Comparison of ENCODE assay signal across 9 mouse cellular contexts in genomic region chr2:181148318-181148955, GRCm38 (mm10). TPM values are rescaled to one million over a fixed set of nuclear protein-coding genes. Genes with fewer than 3 reads are reported as not detected.
DNase-seq lines count a peak whose midpoint lies in the region; ATAC-seq and TF ChIP-seq lines count a peak whose summit lies in the region.
"Had no signal": no experiment of that assay in that cellular context is flagged by ENCODE, and none has a peak within 500 bp of the region (broad histone marks: within the 10 kb centered on the region; RNA-seq: fewer than 3 reads in every experiment).

No protein-coding gene starts in this region.

- TF ChIP-seq POLR2A in ES-Bruce4 (IDR thresholded peaks at IDR 0.05; ENCODE audit: insufficient read depth, low read length), result no peak

- H3K9ac ChIP-seq in heart, embryonic 11.5 days (ENCODE audit: low read depth, low read length), result no peak overlapping the region
- peak overlapping the region; percentile 4 for H3K9ac ChIP-seq in ES-Bruce4 (ENCODE audit: low read depth, poor library complexity, severe bottlenecking)
- peak overlapping the region; percentile 69 for H3K9ac ChIP-seq in forebrain, embryonic 13.5 days
- no peak overlapping the region for H3K9ac ChIP-seq in liver, embryonic 13.5 days

- H3K9me3 ChIP-seq in heart, embryonic 11.5 days (replicated peaks; ENCODE audit: control insufficient read depth, low read length), result no peaks in the 10 kb centered on the region
- no peaks in the 10 kb centered on the region for H3K9me3 ChIP-seq in ES-Bruce4 (replicated peaks; ENCODE audit: control insufficient read depth, insufficient read depth, low read length, poor library complexity, severe bottlenecking)
- H3K9me3 ChIP-seq in forebrain, embryonic 13.5 days (replicated peaks), result no peaks in the 10 kb centered on the region
- H3K9me3 ChIP-seq in liver, embryonic 13.5 days (replicated peaks), result no peaks in the 10 kb centered on the region

- no peak for ATAC-seq in heart, embryonic 11.5 days (replicated peaks; ENCODE audit: insufficient number of reproducible peaks, low FRiP score, low TSS enrichment)
- no peak for ATAC-seq in forebrain, embryonic 13.5 days
- no peak for ATAC-seq in liver, embryonic 13.5 days (ENCODE audit: low read depth)
- no peak for ATAC-seq in activated CD4-positive, CD25-positive, alpha-beta regulatory T cell, adult 4 months
- ATAC-seq in inflammation-experienced regulatory T-cells, adult 6 months, result no peak

- WGBS in heart, embryonic 11.5 days (ENCODE audit: insufficient replicate concordance), result 20% methylated on average over 28 of the region's 31 CpGs
- WGBS in forebrain, embryonic 13.5 days, result 19% methylated on average over 23 of the region's 31 CpGs
- WGBS in liver, embryonic 13.5 days (ENCODE audit: insufficient replicate concordance), result 11% methylated on average over 28 of the region's 31 CpGs

- TF ChIP-seq EP300 in ES-Bruce4 (IDR thresholded peaks at IDR 0.05; ENCODE audit: insufficient read depth, low read depth, low read length), result no peak

- peak overlapping the region; percentile 46 for H3K4me3 ChIP-seq in heart, embryonic 11.5 days (ENCODE audit: low read depth, low read length)
- peak overlapping the region; percentile 58 for H3K4me3 ChIP-seq in ES-Bruce4 (ENCODE audit: low read depth, low read length)
- H3K4me3 ChIP-seq in forebrain, embryonic 13.5 days, result peak overlapping the region; percentile 52
- H3K4me3 ChIP-seq in liver, embryonic 13.5 days (replicated peaks), result 0 out of 2 replicates have a peak overlapping the region, but pooled peaks have one; percentile 45

- H3K27me3 ChIP-seq in heart, embryonic 11.5 days (ENCODE audit: control insufficient read depth, insufficient read depth, low read length), result peaks cover 57% of the 10 kb centered on the region
- H3K27me3 ChIP-seq in ES-Bruce4 (ENCODE audit: control insufficient read depth, insufficient read depth, low read length, poor library complexity, severe bottlenecking), result no peaks in the 10 kb centered on the region; the same call in 1 of the 2 replicates
- peaks cover 48% of the 10 kb centered on the region; the same call in 1 of the 2 replicates for H3K27me3 ChIP-seq in forebrain, embryonic 13.5 days
- H3K27me3 ChIP-seq in liver, embryonic 13.5 days, result peaks cover 79% of the 10 kb centered on the region

- TF ChIP-seq CTCF in ES-Bruce4 (IDR thresholded peaks at IDR 0.05; ENCODE audit: low read depth, low read length), result no peak

- H3K36me3 ChIP-seq in heart, embryonic 11.5 days (ENCODE audit: control insufficient read depth, insufficient read depth, low read length), result no peaks in the 10 kb centered on the region
- H3K36me3 ChIP-seq in ES-Bruce4 (ENCODE audit: control insufficient read depth, insufficient read depth, low read length, poor library complexity, severe bottlenecking), result no peaks in the 10 kb centered on the region
- no peaks in the 10 kb centered on the region for H3K36me3 ChIP-seq in forebrain, embryonic 13.5 days (ENCODE audit: poor library complexity, severe bottlenecking)
- H3K36me3 ChIP-seq in liver, embryonic 13.5 days, result no peaks in the 10 kb centered on the region

- H3K27ac ChIP-seq in heart, embryonic 11.5 days (ENCODE audit: low read depth, low read length), result no peak overlapping the region
- no peak overlapping the region for H3K27ac ChIP-seq in ES-Bruce4 (ENCODE audit: insufficient read depth, low read length)
- no peak overlapping the region for H3K27ac ChIP-seq in forebrain, embryonic 13.5 days
- no peak overlapping the region for H3K27ac ChIP-seq in liver, embryonic 13.5 days
- H3K27ac ChIP-seq: macrophage had no signal

- 0 out of 2 replicates have a peak, but pooled peaks cover 3% of the 10 kb centered on the region for H3K4me1 ChIP-seq in heart, embryonic 11.5 days (ENCODE audit: control insufficient read depth, insufficient read depth, low read length)
- no peaks in the 10 kb centered on the region for H3K4me1 ChIP-seq in ES-Bruce4 (ENCODE audit: control insufficient read depth, insufficient read depth, low read length)
- H3K4me1 ChIP-seq in forebrain, embryonic 13.5 days, result peaks cover 12% of the 10 kb centered on the region
- peaks cover 4% of the 10 kb centered on the region; the same call in 1 of the 2 replicates for H3K4me1 ChIP-seq in liver, embryonic 13.5 days (replicated peaks)

- DNase-seq in heart, postnatal 4 days, result no peak
- no peak for DNase-seq in liver, embryonic 13.5 days
- DNase-seq in MN1 (ENCODE audit: low spot score), result no peak

- peak overlapping the region; percentile 79 for H3K4me2 ChIP-seq in heart, embryonic 11.5 days
- peak overlapping the region; percentile 92 for H3K4me2 ChIP-seq in forebrain, embryonic 13.5 days
- H3K4me2 ChIP-seq in liver, embryonic 13.5 days, result peak overlapping the region; percentile 64

RNA-seq across cellular contexts. Expression of gene Eef1a2, which starts 8.4 kb away (rescaled TPM):
- polyA plus RNA-seq in heart, embryonic 11.5 days (2014; fragmentation: Nextera tagmentation; extraction: Ambion mirVana), result 4.6 and 5.7 TPM in 2 replicates
- 100 to 1,000 TPM; 460 to 501 TPM for total RNA-seq in heart, postnatal 4 days (2021)
- polyA plus RNA-seq in ES-Bruce4 (2011; ENCODE audit: insufficient read depth, insufficient read length, low read depth, missing spikeins), result 0.43 TPM in 1 of 2 replicates, not detected in the other
- 1.7 and 1.9 TPM in 2 replicates for polyA plus RNA-seq in forebrain, embryonic 13.5 days (2015; fragmentation: Nextera tagmentation; extraction: Ambion mirVana)
- not detected in 2 replicates for polyA plus RNA-seq in liver, embryonic 13.5 days (2015; fragmentation: Nextera tagmentation; extraction: Ambion mirVana)
- polyA plus RNA-seq in activated CD4-positive, CD25-positive, alpha-beta regulatory T cell, adult 4 months (2017; shearing (Covaris generic)), result not detected
- not detected for polyA plus RNA-seq in inflammation-experienced regulatory T-cells, adult 6 months (2017; shearing (Covaris generic))

RNA-seq across cellular contexts. Expression of gene Kcnq2, which starts 13.3 kb away (rescaled TPM):
- polyA plus RNA-seq in heart, embryonic 11.5 days (2014; fragmentation: Nextera tagmentation; extraction: Ambion mirVana), result 0.17 and 0.30 TPM in 2 replicates
- under 1 TPM in 1 of 2 experiments, not detected in 1; 0.29 TPM for total RNA-seq in heart, postnatal 4 days (2021)
- 0.76 and 1.0 TPM in 2 replicates for polyA plus RNA-seq in ES-Bruce4 (2011; ENCODE audit: insufficient read depth, insufficient read length, low read depth, missing spikeins)
- 28.1 and 31.8 TPM in 2 replicates for polyA plus RNA-seq in forebrain, embryonic 13.5 days (2015; fragmentation: Nextera tagmentation; extraction: Ambion mirVana)
- 0.16 and 0.20 TPM in 2 replicates for polyA plus RNA-seq in liver, embryonic 13.5 days (2015; fragmentation: Nextera tagmentation; extraction: Ambion mirVana)
- not detected for polyA plus RNA-seq in activated CD4-positive, CD25-positive, alpha-beta regulatory T cell, adult 4 months (2017; shearing (Covaris generic))
- polyA plus RNA-seq in inflammation-experienced regulatory T-cells, adult 6 months (2017; shearing (Covaris generic)), result under 1 TPM in 1 of 3 experiments, not detected in 2; 0.19 TPM
- polyA plus RNA-seq: macrophage had no signal

RNA-seq across cellular contexts. Expression of gene Ppdpf, which starts 38.6 kb away (rescaled TPM):
- 187 and 214 TPM in 2 replicates for polyA plus RNA-seq in heart, embryonic 11.5 days (2014; fragmentation: Nextera tagmentation; extraction: Ambion mirVana)
- 10 to 100 TPM; 65.9 to 66.8 TPM for total RNA-seq in heart, postnatal 4 days (2021)
- 56.0 and 67.7 TPM in 2 replicates for polyA plus RNA-seq in ES-Bruce4 (2011; ENCODE audit: insufficient read depth, insufficient read length, low read depth, missing spikeins)
- 540 and 547 TPM in 2 replicates for polyA plus RNA-seq in forebrain, embryonic 13.5 days (2015; fragmentation: Nextera tagmentation; extraction: Ambion mirVana)
- polyA plus RNA-seq in liver, embryonic 13.5 days (2015; fragmentation: Nextera tagmentation; extraction: Ambion mirVana), result 92.8 and 101 TPM in 2 replicates
- 100 to 1,000 TPM; 179 to 181 TPM for polyA plus RNA-seq in activated CD4-positive, CD25-positive, alpha-beta regulatory T cell, adult 4 months (2017; shearing (Covaris generic))
- polyA plus RNA-seq in inflammation-experienced regulatory T-cells, adult 6 months (2017; shearing (Covaris generic)), result 100 to 1,000 TPM; 128 to 152 (median 146) TPM

RNA-seq across cellular contexts. Expression of gene Ptk6, which starts 54.2 kb away (rescaled TPM):
- not detected in 2 replicates for polyA plus RNA-seq in heart, embryonic 11.5 days (2014; fragmentation: Nextera tagmentation; extraction: Ambion mirVana)
- not detected for total RNA-seq in heart, postnatal 4 days (2021)
- polyA plus RNA-seq in ES-Bruce4 (2011; ENCODE audit: insufficient read depth, insufficient read length, low read depth, missing spikeins), result not detected in 2 replicates
- not detected in 2 replicates for polyA plus RNA-seq in forebrain, embryonic 13.5 days (2015; fragmentation: Nextera tagmentation; extraction: Ambion mirVana)
- 0.02 and 0.03 TPM in 2 replicates for polyA plus RNA-seq in liver, embryonic 13.5 days (2015; fragmentation: Nextera tagmentation; extraction: Ambion mirVana)
- polyA plus RNA-seq in activated CD4-positive, CD25-positive, alpha-beta regulatory T cell, adult 4 months (2017; shearing (Covaris generic)), result not detected
- polyA plus RNA-seq in inflammation-experienced regulatory T-cells, adult 6 months (2017; shearing (Covaris generic)), result under 1 TPM in 1 of 3 experiments, not detected in 2; 0.09 TPM
- polyA plus RNA-seq: macrophage had no signal

Comparison
In these comparisons a context has a peak if more than half of its experiments do, and no peak if none do; other contexts are left out.
1. H3K9ac ChIP-seq: peak in ES-Bruce4 (single experiment) and forebrain, embryonic 13.5 days (single experiment); none in heart, embryonic 11.5 days (single experiment) and liver, embryonic 13.5 days (single experiment).
2. RNA of gene Kcnq2, which starts 13.3 kb away (polyA plus RNA-seq): 28.1 to 31.8 TPM in forebrain, embryonic 13.5 days; 0.76 to 1.0 TPM in ES-Bruce4, 0.16 to 0.20 TPM in liver, embryonic 13.5 days, 0.17 to 0.30 TPM in heart, embryonic 11.5 days, not detected in activated CD4-positive, CD25-positive, alpha-beta regulatory T cell, adult 4 months and 0.19 TPM in inflammation-experienced regulatory T-cells, adult 6 months; every median in the first group is over 10 times any median in the second.
3. Peak in every context shown above with its lines, with median percentiles within 50 percentile points of each other: H3K4me2 ChIP-seq and H3K4me3 ChIP-seq.